Mouse (Mus musculus) left cerebral cortex, adult 8-10 months (tissue): ENCODE results near the gene Pabpn1l. TPM values are rescaled to one million over a fixed set of nuclear protein-coding genes. Genes with fewer than 3 reads are reported as not detected.
"Not testable (repeated sequence)": the region's sequence is repeated elsewhere in the genome, so short reads cannot be mapped to it uniquely, and the experiment has no call there.

Experiments used
- DNase-seq, 2 experiments: peaks; one replicate each; pipeline ENCODE4 v3.0.0; 2022; ENCODE audit warnings: low spot score in 2 of 2
- microRNA-seq, 2 experiments: library from miRNA; unstranded; fragments of <30 nt; microRNA quantifications; one replicate each; pipeline ENCODE4 v1.2.0; 2022
- total RNA-seq, 4 experiments: library from RNA; stranded (reverse); gene quantifications; 2 replicates each; pipeline ENCODE4 v1.2.4; 2022

The Pabpn1l gene
- total RNA-seq, 4 experiments from 2014 or later, result not detected

- DNase-seq, result peak; percentile 84 to 94
These were observed 45.9 kb downstream of the Pabpn1l start, which contains the start of gene Aprt for GRCm38 (mm10) chr8:122576648-122577022. TSS of gene Aprt (minus strand) at chr8:122576909.

GRCm38 (mm10) chr8:122575735-122576647, 46.5 kb downstream of the Pabpn1l start:
- DNase-seq, result no peak

- no peak for DNase-seq
These were observed 47.3 kb downstream of the Pabpn1l start for GRCm38 (mm10) chr8:122575286-122575685.

GRCm38 (mm10) chr8:122574667-122575251, 47.8 kb downstream of the Pabpn1l start:
- no peak for DNase-seq

- DNase-seq, result no peak
These were observed 48.3 kb downstream of the Pabpn1l start for GRCm38 (mm10) chr8:122574264-122574663.

- no peak for DNase-seq
These were observed 49.0 kb downstream of the Pabpn1l start for GRCm38 (mm10) chr8:122573577-122573976.

GRCm38 (mm10) chr8:122573176-122573575, 49.4 kb downstream of the Pabpn1l start:
- DNase-seq, result not testable (repeated sequence)

GRCm38 (mm10) chr8:122572751-122573150, 49.8 kb downstream of the Pabpn1l start:
- DNase-seq, result no peak

GRCm38 (mm10) chr8:122571750-122572267, 50.7 kb downstream of the Pabpn1l start:
- DNase-seq, result no peak

- no peak for DNase-seq
These were observed 51.4 kb downstream of the Pabpn1l start for GRCm38 (mm10) chr8:122571153-122571552.

- DNase-seq, result no peak
These were observed 52.5 kb downstream of the Pabpn1l start for GRCm38 (mm10) chr8:122569996-122570395.

Small RNA genes lying within 50 kb of the gene (microRNA-seq; reads per million reads assigned to microRNA genes)
- 0 reads per million in 2 experiments for gene Mir6396

Other genes starting within 250 kb of the Pabpn1l start
- gene Zc3h18, start 246.1 kb downstream of the Pabpn1l start, total RNA-seq, result 10 to 100 TPM; 38.8 to 41.1 (median 40.4) TPM
- not detected for gene Il17c, start 200.7 kb downstream of the Pabpn1l start, total RNA-seq
- gene Cyba, start 189.8 kb downstream of the Pabpn1l start, total RNA-seq, result 10 to 100 TPM in 3 of 4 experiments, 1 to 10 TPM in 1; 9.7 to 38.7 (median 16.8) TPM
- gene Mvd, start 179.3 kb downstream of the Pabpn1l start, total RNA-seq, result 10 to 100 TPM; 22.5 to 32.0 (median 29.1) TPM
- gene Snai3, start 162.0 kb downstream of the Pabpn1l start, total RNA-seq, result under 1 TPM; 0.59 to 0.80 (median 0.75) TPM
- 10 to 100 TPM; 33.2 to 39.7 (median 37.7) TPM for gene Rnf166, start 146.7 kb downstream of the Pabpn1l start, total RNA-seq
- 10 to 100 TPM; 21.3 to 27.5 (median 22.6) TPM for gene Ctu2, start 146.6 kb downstream of the Pabpn1l start, total RNA-seq
- gene Piezo1, start 71.4 kb downstream of the Pabpn1l start, total RNA-seq, result 1 to 10 TPM; 5.6 to 6.7 (median 6.1) TPM
- gene Cdt1, start 54.7 kb downstream of the Pabpn1l start, total RNA-seq, result 1 to 10 TPM; 4.1 to 5.0 (median 4.4) TPM
- 10 to 100 TPM; 52.8 to 60.2 (median 57.6) TPM for gene Aprt, start 45.8 kb downstream of the Pabpn1l start, total RNA-seq
- 10 to 100 TPM in 3 of 4 experiments, 1 to 10 TPM in 1; 9.3 to 11.5 (median 10.9) TPM for gene Galns, start 11.3 kb downstream of the Pabpn1l start, total RNA-seq
- gene Trappc2l, start 11.1 kb downstream of the Pabpn1l start, total RNA-seq, result 10 to 100 TPM; 73.8 to 84.5 (median 76.0) TPM
- 10 to 100 TPM; 21.6 to 26.5 (median 24.1) TPM for gene Cbfa2t3, start 76.4 kb upstream of the Pabpn1l start, total RNA-seq
- gene Acsf3, start 152.7 kb upstream of the Pabpn1l start, total RNA-seq, result 10 to 100 TPM; 22.7 to 28.2 (median 26.1) TPM
- 1 to 10 TPM in 3 of 4 experiments, under 1 TPM in 1; 0.62 to 1.2 (median 1.1) TPM for gene Cdh15, start 225.2 kb upstream of the Pabpn1l start, total RNA-seq